Mouse (Mus musculus): ENCODE measurements at regions not wholly inside any gene's neighbourhood (a gene's known extent, or its start where the extent isn't known, plus 50 kb on each side); places are given as distances from the start of the nearest gene placed in this dataset.

- TF ChIP-seq POLR2A (IDR thresholded peaks at IDR 0.05; ENCODE audit: extremely low read depth, insufficient read depth, low read length): no peak
- TF ChIP-seq CTCF (IDR thresholded peaks at IDR 0.05; ENCODE audit: extremely low read depth, insufficient read depth, low read length): no peak
These were observed 75.9 kb upstream of the Calm2 start for GRCm38 (mm10) chr17:87522500-87523091.
